Mouse (Mus musculus): ENCODE measurements around the gene Olfr328. TPM values are rescaled to one million over a fixed set of nuclear protein-coding genes. Genes with fewer than 3 reads are reported as not detected.
"Not testable (repeated sequence)": the region's sequence is repeated elsewhere in the genome, so short reads cannot be mapped to it uniquely, and the experiment has no call there.

The Olfr328 gene
- polyA plus RNA-seq, 1 experiment = not detected

- no peak for TF ChIP-seq POLR2A (IDR thresholded peaks at IDR 0.05; ENCODE audit: insufficient read depth, low read depth, low read length)
- TF ChIP-seq CTCF (IDR thresholded peaks at IDR 0.05; ENCODE audit: insufficient read depth, low read depth, low read length) = no peak
- WGBS = 23% methylated on average over 8 of the region's 8 CpGs
- Histone ChIP-seq H3K27ac (ENCODE audit: insufficient read depth, low read depth, low read length) (no peak overlapping the region), H3K4me3 (ENCODE audit: insufficient read depth, low read depth, low read length) (no peak overlapping the region), H3K4me1 (ENCODE audit: control insufficient read depth, insufficient read depth, low read length) (no peaks in the 10 kb centered on the region)
Measured at GRCm38 (mm10) chr11:58578636-58579035, 23.2 kb upstream of the Olfr328 start.

- no peak within 1 kb of the TSS for H3K27ac ChIP-seq (ENCODE audit: insufficient read depth, low read depth, low read length)
- H3K4me3 ChIP-seq (ENCODE audit: insufficient read depth, low read depth, low read length) = no peak within 1 kb of the TSS
- no peak for TF ChIP-seq POLR2A (IDR thresholded peaks at IDR 0.05; ENCODE audit: insufficient read depth, low read depth, low read length)
- TF ChIP-seq CTCF (IDR thresholded peaks at IDR 0.05; ENCODE audit: insufficient read depth, low read depth, low read length) = no peak
- WGBS = 71% methylated on average over 1 of the region's 1 CpGs
- H3K4me1 ChIP-seq (ENCODE audit: control insufficient read depth, insufficient read depth, low read length) = no peaks in the 10 kb centered on the region
Measured at GRCm38 (mm10) chr11:58577430-58577829, 22.0 kb upstream of the Olfr328 start, which contains the start of gene Olfr325. Gene Olfr325, plus strand, starts transcription at chr11:58577730.

- H3K4me1 ChIP-seq (ENCODE audit: control insufficient read depth, insufficient read depth, low read length) = no peaks in the 10 kb centered on the region
- TF ChIP-seq CTCF (IDR thresholded peaks at IDR 0.05; ENCODE audit: insufficient read depth, low read depth, low read length) (no peak), POLR2A (IDR thresholded peaks at IDR 0.05; ENCODE audit: insufficient read depth, low read depth, low read length) (no peak)
- H3K4me3 ChIP-seq (ENCODE audit: insufficient read depth, low read depth, low read length) = no peak within 1 kb of the TSS
- no peak within 1 kb of the TSS for H3K27ac ChIP-seq (ENCODE audit: insufficient read depth, low read depth, low read length)
- 59% methylated on average over 5 of the region's 5 CpGs for WGBS
Measured at GRCm38 (mm10) chr11:58570405-58570804, 15.0 kb upstream of the Olfr328 start, which contains the start of gene Olfr224. Gene Olfr224, minus strand, starts transcription at chr11:58570553.

- Histone ChIP-seq H3K27ac (ENCODE audit: insufficient read depth, low read depth, low read length) (no peak within 1 kb of the TSS), H3K4me3 (ENCODE audit: insufficient read depth, low read depth, low read length) (no peak within 1 kb of the TSS), H3K4me1 (ENCODE audit: control insufficient read depth, insufficient read depth, low read length) (no peaks in the 10 kb centered on the region)
- TF ChIP-seq CTCF (IDR thresholded peaks at IDR 0.05; ENCODE audit: insufficient read depth, low read depth, low read length) = no peak
- no peak for TF ChIP-seq POLR2A (IDR thresholded peaks at IDR 0.05; ENCODE audit: insufficient read depth, low read depth, low read length)
- 81% methylated on average over 5 of the region's 5 CpGs for WGBS
Measured at GRCm38 (mm10) chr11:58546322-58546721, 9.1 kb downstream of the Olfr328 start, which contains the start of gene Olfr329-ps. Gene Olfr329-ps, minus strand, starts transcription at chr11:58546422.

- not testable (repeated sequence) for H3K27ac ChIP-seq (ENCODE audit: insufficient read depth, low read depth, low read length); H3K4me3 ChIP-seq (ENCODE audit: insufficient read depth, low read depth, low read length); H3K4me1 ChIP-seq (ENCODE audit: control insufficient read depth, insufficient read depth, low read length)
Measured at GRCm38 (mm10) chr11:58534736-58535135, 20.7 kb downstream of the Olfr328 start, which contains the start of gene Olfr330. Gene Olfr330, minus strand, starts transcription at chr11:58534836.

DNA sequence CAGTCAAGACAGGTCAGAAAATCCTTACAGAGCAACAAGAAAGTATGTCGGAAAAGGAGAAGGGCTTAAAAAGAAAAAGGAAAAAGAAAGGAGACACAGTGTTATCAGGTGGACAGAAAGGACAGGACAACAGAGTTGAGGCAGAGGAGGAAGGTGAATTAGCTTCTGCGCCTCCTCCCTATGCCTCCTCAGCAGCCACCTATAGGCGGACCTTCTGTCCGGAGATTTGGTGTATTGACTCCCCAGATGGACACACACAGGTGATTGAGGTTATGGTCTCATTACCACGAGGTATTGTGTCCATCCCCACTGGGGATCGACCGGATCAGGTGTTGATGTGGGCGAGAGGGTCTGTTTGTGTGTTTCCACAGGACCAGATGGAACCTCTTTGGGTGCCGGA lies 35.7 kb downstream of the Olfr328 start:
- WGBS = 86% methylated on average over 7 of the region's 9 CpGs
- not testable (repeated sequence) for H3K4me1 ChIP-seq (ENCODE audit: control insufficient read depth, insufficient read depth, low read length); H3K4me3 ChIP-seq (ENCODE audit: insufficient read depth, low read depth, low read length); H3K27ac ChIP-seq (ENCODE audit: insufficient read depth, low read depth, low read length)

DNA sequence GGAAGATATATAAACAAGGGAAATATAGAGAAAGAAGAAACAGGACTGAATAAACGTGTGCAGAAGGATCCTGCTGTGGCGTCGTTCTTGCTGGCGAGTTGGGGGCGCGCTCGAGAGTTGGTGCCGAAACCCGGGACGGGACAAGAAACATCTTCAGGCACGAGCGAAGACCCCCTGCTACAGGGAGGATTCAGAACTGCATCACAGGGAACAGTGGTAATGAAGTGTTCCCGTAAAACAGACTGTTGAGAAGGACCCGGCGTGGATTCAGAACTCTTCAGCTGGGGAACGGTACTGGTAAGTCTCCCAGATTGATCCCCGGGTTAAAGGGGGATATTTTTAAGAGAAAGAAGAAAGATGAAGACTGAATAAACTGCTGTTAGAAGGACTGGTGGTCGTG lies 36.5 kb downstream of the Olfr328 start:
- WGBS = 94% methylated on average over 18 of the region's 18 CpGs
- not testable (repeated sequence) for H3K27ac ChIP-seq (ENCODE audit: insufficient read depth, low read depth, low read length); H3K4me3 ChIP-seq (ENCODE audit: insufficient read depth, low read depth, low read length); H3K4me1 ChIP-seq (ENCODE audit: control insufficient read depth, insufficient read depth, low read length)

- WGBS = 83% methylated on average over 19 of the region's 19 CpGs
- H3K4me1 ChIP-seq (ENCODE audit: control insufficient read depth, insufficient read depth, low read length); H3K27ac ChIP-seq (ENCODE audit: insufficient read depth, low read depth, low read length); H3K4me3 ChIP-seq (ENCODE audit: insufficient read depth, low read depth, low read length): not testable (repeated sequence)
Measured at GRCm38 (mm10) chr11:58509058-58509457, 46.4 kb downstream of the Olfr328 start.

- H3K4me1 ChIP-seq (ENCODE audit: control insufficient read depth, insufficient read depth, low read length); H3K27ac ChIP-seq (ENCODE audit: insufficient read depth, low read depth, low read length); H3K4me3 ChIP-seq (ENCODE audit: insufficient read depth, low read depth, low read length): not testable (repeated sequence)
Measured at GRCm38 (mm10) chr11:58502472-58502871, 53.0 kb downstream of the Olfr328 start, which contains the start of gene Olfr331. Gene Olfr331, minus strand, starts transcription at chr11:58502572.

Other genes starting within 250 kb of the Olfr328 start
- gene Zfp692, start 248.6 kb downstream of the Olfr328 start, polyA plus RNA-seq (2012; ENCODE audit: insufficient read depth, insufficient read length, low replicate concordance, missing spikeins) = not detected in 2 replicates
- not detected in 2 replicates for gene Zfp672, start 225.3 kb downstream of the Olfr328 start, polyA plus RNA-seq (2012; ENCODE audit: insufficient read depth, insufficient read length, low replicate concordance, missing spikeins)
- not detected in 2 replicates for gene Sh3bp5l, start 224.9 kb downstream of the Olfr328 start, polyA plus RNA-seq (2012; ENCODE audit: insufficient read depth, insufficient read length, low replicate concordance, missing spikeins)
- gene Lypd8, start 176.6 kb downstream of the Olfr328 start, polyA plus RNA-seq (2012; ENCODE audit: insufficient read depth, insufficient read length, low replicate concordance, missing spikeins) = not detected in 2 replicates
- not detected in 2 replicates for gene 1810065E05Rik, start 134.5 kb downstream of the Olfr328 start, polyA plus RNA-seq (2012; ENCODE audit: insufficient read depth, insufficient read length, low replicate concordance, missing spikeins)
- gene Gm12253, start 123.1 kb downstream of the Olfr328 start, polyA plus RNA-seq (2012; ENCODE audit: insufficient read depth, insufficient read length, low replicate concordance, missing spikeins) = not detected in 2 replicates
- gene Lypd9, start 102.7 kb downstream of the Olfr328 start, polyA plus RNA-seq (2012; ENCODE audit: insufficient read depth, insufficient read length, low replicate concordance, missing spikeins) = not detected in 2 replicates
- gene Olfr30, start 93.4 kb downstream of the Olfr328 start, polyA plus RNA-seq (2012; ENCODE audit: insufficient read depth, insufficient read length, low replicate concordance, missing spikeins) = not detected in 2 replicates
- gene Olfr332, start 63.1 kb downstream of the Olfr328 start, polyA plus RNA-seq (2012; ENCODE audit: insufficient read depth, insufficient read length, low replicate concordance, missing spikeins) = not detected in 2 replicates
- gene Olfr331, start 53.1 kb downstream of the Olfr328 start, polyA plus RNA-seq (2012; ENCODE audit: insufficient read depth, insufficient read length, low replicate concordance, missing spikeins) = not detected in 2 replicates
- gene Olfr330, start 20.8 kb downstream of the Olfr328 start, polyA plus RNA-seq (2012; ENCODE audit: insufficient read depth, insufficient read length, low replicate concordance, missing spikeins) = not detected in 2 replicates
- not detected in 2 replicates for gene Olfr329-ps, start 9.2 kb downstream of the Olfr328 start, polyA plus RNA-seq (2012; ENCODE audit: insufficient read depth, insufficient read length, low replicate concordance, missing spikeins)
- not detected in 2 replicates for gene Olfr224, start 14.9 kb upstream of the Olfr328 start, polyA plus RNA-seq (2012; ENCODE audit: insufficient read depth, insufficient read length, low replicate concordance, missing spikeins)
- gene Olfr325, start 22.1 kb upstream of the Olfr328 start, polyA plus RNA-seq (2012; ENCODE audit: insufficient read depth, insufficient read length, low replicate concordance, missing spikeins) = not detected in 2 replicates
- gene Olfr324, start 39.5 kb upstream of the Olfr328 start, polyA plus RNA-seq (2012; ENCODE audit: insufficient read depth, insufficient read length, low replicate concordance, missing spikeins) = not detected in 2 replicates
- gene 2210407C18Rik, start 60.4 kb upstream of the Olfr328 start, polyA plus RNA-seq (2012; ENCODE audit: insufficient read depth, insufficient read length, low replicate concordance, missing spikeins) = not detected in 2 replicates
- not detected in 2 replicates for gene Olfr323, start 74.9 kb upstream of the Olfr328 start, polyA plus RNA-seq (2012; ENCODE audit: insufficient read depth, insufficient read length, low replicate concordance, missing spikeins)
- not detected in 2 replicates for gene Trim58, start 84.8 kb upstream of the Olfr328 start, polyA plus RNA-seq (2012; ENCODE audit: insufficient read depth, insufficient read length, low replicate concordance, missing spikeins)
- gene Olfr322, start 103.1 kb upstream of the Olfr328 start, polyA plus RNA-seq (2012; ENCODE audit: insufficient read depth, insufficient read length, low replicate concordance, missing spikeins) = not detected in 2 replicates
- gene Olfr320, start 125.5 kb upstream of the Olfr328 start, polyA plus RNA-seq (2012; ENCODE audit: insufficient read depth, insufficient read length, low replicate concordance, missing spikeins) = not detected in 2 replicates
- not detected in 2 replicates for gene Olfr319, start 143.5 kb upstream of the Olfr328 start, polyA plus RNA-seq (2012; ENCODE audit: insufficient read depth, insufficient read length, low replicate concordance, missing spikeins)
- gene Olfr318, start 168.4 kb upstream of the Olfr328 start, polyA plus RNA-seq (2012; ENCODE audit: insufficient read depth, insufficient read length, low replicate concordance, missing spikeins) = not detected in 2 replicates
- gene Olfr317, start 183.6 kb upstream of the Olfr328 start, polyA plus RNA-seq (2012; ENCODE audit: insufficient read depth, insufficient read length, low replicate concordance, missing spikeins) = not detected in 2 replicates
- not detected in 2 replicates for gene Olfr316, start 197.1 kb upstream of the Olfr328 start, polyA plus RNA-seq (2012; ENCODE audit: insufficient read depth, insufficient read length, low replicate concordance, missing spikeins)
- not detected in 2 replicates for gene Olfr315, start 217.6 kb upstream of the Olfr328 start, polyA plus RNA-seq (2012; ENCODE audit: insufficient read depth, insufficient read length, low replicate concordance, missing spikeins)
- gene Olfr314, start 227.3 kb upstream of the Olfr328 start, polyA plus RNA-seq (2012; ENCODE audit: insufficient read depth, insufficient read length, low replicate concordance, missing spikeins) = not detected in 2 replicates
- not detected in 2 replicates for gene Fam183b, start 246.3 kb upstream of the Olfr328 start, polyA plus RNA-seq (2012; ENCODE audit: insufficient read depth, insufficient read length, low replicate concordance, missing spikeins)